Mouse (Mus musculus): ENCODE data around the gene Lrrn3.

DNA sequence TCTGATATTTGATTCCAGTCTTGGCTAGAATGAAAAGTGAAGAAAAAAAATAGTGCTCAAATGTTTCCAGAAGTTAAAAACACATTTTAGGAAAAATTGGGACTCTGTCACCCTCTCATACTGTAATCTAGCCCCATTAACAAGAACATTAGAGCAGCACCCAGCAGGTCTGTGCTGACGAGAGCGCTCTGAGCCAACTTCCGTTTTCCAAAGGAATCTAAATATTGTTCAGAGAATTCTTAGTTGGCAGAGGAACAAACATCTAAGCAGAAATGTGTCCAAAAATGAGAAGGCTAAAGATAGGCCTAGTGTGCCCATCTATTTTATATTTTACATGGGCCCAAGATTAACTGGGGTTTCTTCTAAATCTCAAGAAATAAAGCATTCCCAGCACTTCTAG lies 24.4 kb upstream of the Lrrn3 start:
- TF ChIP-seq CTCF (IDR thresholded peaks at IDR 0.05), result no peak
- no peak for TF ChIP-seq EP300 (IDR thresholded peaks at IDR 0.05)

Data from lung, postnatal 0 days (tissue).